Mouse (Mus musculus): ENCODE data around the gene Gm36028.

The Gm36028 gene

GRCm38 (mm10) chr16:37808866-37809622 is 51.9 kb downstream of the Gm36028 start:
- DNase-seq = peak; percentile 45

- DNase-seq = no peak
Measured at GRCm38 (mm10) chr16:37807269-37807668, 53.7 kb downstream of the Gm36028 start.

GRCm38 (mm10) chr16:37805746-37806495 is 55.0 kb downstream of the Gm36028 start:
- DNase-seq = no peak

- no peak for DNase-seq
Measured at GRCm38 (mm10) chr16:37803387-37803950, 57.5 kb downstream of the Gm36028 start.

GRCm38 (mm10) chr16:37802686-37803295 is 58.2 kb downstream of the Gm36028 start:
- no peak for DNase-seq

GRCm38 (mm10) chr16:37801097-37801496 is 59.8 kb downstream of the Gm36028 start:
- DNase-seq = no peak
